Mouse (Mus musculus) adrenal gland, postnatal 10 days (tissue): ENCODE results near the gene Olfr559. TPM values are rescaled to one million over a fixed set of nuclear protein-coding genes. Genes with fewer than 3 reads are reported as not detected.
A peak's percentile ranks its signal among the peaks of the same experiment; 100 is the strongest.

ENCODE experiments used
- DNase-seq: peaks from one replicate; pipeline ENCODE4 v3.0.0; 2021; ENCODE audit warnings: mixed read lengths
- long read RNA-seq, 2 experiments: library from polyadenylated mRNA; stranded (forward); transcript quantifications; one replicate each; pipeline ENCODE4 v2.0.0; 2021
- total RNA-seq, 2 experiments: library from RNA; stranded (reverse); gene quantifications; 2 replicates each; pipeline ENCODE4 v1.2.3; 2021

Gene Olfr559
- not detected for total RNA-seq
- long read RNA-seq, experiment 1: 0 reads
- long read RNA-seq, experiment 2: 0 reads

DNA sequence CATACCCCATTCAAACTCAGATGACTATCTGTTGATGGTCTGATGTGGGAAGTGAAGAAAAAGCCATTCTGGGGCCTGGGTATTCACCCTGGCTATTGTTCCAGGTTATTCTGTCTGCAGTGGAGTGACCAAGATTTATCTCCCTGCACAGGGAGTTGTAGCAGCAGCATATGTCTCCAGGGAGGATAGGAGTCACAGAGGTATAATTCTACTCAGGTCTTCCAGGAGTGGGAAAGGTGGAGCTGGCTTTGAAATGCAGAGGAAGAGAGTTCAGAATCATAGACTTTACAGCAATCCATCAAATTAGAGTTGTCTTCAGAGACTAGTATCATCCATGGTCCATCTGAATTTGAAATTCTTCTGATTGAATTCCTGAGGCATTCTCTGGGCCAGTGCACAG lies at the start of gene Olfr559:
Gene Olfr559 (minus strand): TSS at position 101 of the 400 bp plus-strand sequence.
- DNase-seq: no peak

DNA sequence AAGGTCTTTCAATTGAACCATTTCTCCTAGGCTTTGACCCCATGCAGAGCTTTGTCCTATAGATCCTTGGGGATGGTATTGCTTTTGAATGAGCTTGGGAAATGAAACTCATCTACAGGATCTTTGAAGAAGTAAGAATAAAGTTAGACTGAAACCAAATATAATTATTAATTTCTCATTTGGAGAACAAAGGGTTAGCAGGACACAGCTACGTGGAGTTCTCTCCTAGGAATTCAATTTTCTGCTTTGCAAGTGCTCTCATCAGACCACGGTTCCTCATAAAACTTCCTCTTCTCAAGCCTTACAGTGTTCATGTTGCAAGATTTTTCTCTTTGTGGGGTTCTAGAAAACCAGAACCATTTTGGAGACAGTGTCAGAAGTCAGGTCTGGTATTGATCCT lies 43.6 kb upstream of the Olfr559 start, which contains the start of gene Olfr561:
Gene Olfr561 (plus strand): TSS at position 301 of the 400 bp plus-strand sequence.
- DNase-seq: no peak

DNA sequence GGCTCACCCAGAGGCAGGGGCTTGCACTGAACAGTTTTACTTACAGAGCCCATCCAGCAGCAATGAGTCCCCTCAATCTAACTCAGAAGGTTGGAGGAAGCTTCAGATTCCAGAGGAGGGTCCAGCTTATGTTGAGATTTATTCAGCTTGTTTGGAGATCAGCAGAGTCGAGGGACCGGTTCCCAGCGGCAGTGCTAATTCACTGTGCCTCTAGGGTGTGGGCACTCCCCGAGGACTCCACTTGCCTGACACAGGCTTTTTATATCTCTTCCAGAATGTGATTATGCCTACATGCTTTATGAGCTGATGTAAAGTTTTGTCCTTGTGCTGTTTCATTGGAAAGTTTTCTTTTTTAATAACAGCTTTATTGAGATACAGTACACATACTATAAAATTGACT lies 32.0 kb upstream of the Olfr559 start, which contains the start of the genes Olfr560 and Olfr78:
Gene Olfr560 (minus strand): TSS at position 101 of the 400 bp plus-strand sequence.
Gene Olfr78 (minus strand): TSS at position 206 of the 400 bp plus-strand sequence.
- no peak for DNase-seq

DNA sequence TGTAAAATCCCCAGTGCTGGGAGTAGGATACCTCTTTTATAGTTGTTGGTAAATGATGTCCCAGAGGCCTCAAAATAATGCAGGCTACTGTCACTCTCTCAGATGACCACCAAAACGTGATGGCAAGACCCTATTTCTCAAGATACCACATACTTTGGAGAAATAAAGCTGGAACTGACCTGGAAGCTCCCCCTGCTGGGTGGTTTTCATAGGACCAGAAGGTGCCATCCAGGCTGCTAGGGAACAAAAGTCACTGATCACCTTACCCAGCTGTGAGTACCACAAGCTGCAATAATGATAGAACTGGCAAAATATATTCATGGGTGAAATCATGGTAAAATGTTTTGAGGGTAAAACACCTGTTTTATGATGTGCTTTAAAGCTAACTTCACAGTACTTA lies 24.8 kb upstream of the Olfr559 start:
- peak; percentile 31 for DNase-seq

DNA sequence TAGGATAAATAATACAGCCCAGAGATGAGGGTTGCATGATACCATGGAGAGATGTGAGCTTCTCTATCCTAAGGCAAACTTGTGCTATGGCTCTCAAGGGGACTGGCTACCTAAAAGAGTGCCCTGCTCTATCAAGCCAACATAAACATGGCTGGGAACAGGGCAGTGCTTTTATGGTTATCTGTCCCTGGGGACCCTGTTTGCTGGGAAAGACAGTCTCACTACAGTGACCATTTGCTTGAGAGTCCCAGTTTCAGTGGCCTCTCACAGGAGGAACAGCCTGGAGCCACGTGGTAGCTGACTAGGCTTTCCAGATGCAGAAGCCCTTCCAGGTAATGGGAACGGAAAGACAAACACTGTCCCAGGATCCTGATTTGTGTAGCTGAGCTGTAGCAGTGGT lies 10.4 kb upstream of the Olfr559 start:
- DNase-seq: no peak

DNA sequence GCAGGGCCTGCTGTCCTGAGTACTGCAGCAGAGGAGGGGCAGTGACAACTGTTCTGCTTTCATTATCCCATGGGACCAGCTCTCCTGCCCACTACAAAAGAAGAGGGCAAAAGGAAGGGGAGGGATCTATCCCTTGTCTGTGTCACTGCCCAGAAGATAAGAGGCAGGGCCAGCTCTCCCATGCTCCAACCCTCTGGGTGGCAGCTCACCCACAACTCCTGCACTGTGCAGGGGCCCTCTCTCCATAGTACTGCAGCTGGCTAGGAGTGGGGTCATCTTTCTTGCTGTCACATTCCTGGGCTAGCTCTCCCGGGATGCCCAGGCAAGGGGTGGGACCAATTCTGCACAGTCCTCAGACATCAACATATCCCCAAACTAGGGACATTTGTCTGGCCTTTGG lies 6.5 kb upstream of the Olfr559 start:
- DNase-seq: no peak

DNA sequence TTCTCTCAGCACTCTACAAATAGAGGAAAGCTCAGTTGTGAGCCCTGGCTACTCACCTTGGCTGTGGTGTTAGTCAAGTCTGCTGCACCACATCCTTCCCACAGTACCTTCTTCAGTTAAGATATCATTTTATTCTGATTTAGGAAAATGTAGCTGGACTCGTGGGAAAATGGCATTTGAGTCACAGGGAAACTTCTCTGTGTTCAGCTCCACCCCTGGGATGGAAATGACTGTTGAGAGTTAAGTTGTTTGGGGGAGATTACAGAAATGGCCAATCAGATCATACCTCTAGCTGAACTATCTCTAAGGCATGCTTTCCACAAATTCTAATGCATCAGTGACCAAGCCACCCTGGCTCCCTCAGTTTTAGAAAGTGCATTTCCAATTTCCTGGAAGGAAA lies 8.3 kb downstream of the Olfr559 start, which contains the start of gene Olfr33:
Gene Olfr33 (minus strand): TSS at position 101 of the 400 bp plus-strand sequence.
- no peak for DNase-seq

DNA sequence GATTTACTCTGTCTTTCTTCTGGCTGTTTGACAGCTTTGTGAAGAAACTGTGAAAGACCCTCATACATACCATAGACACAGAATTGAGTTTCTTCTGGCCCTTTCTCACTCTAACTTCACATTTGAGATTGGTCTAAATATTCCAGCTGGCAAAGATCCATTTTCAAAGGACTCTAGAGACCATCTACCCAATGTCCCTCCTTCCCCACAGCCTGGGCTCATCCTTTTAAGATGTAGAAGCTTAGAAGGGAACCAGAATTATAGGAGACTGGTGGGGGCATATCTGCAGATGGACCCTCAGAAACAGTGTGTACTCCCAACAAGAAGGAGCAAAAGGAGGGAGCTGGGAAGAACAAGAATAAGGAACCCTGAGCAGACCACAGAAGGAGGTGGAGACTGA lies 25.4 kb downstream of the Olfr559 start, which contains the start of gene Olfr558:
Gene Olfr558 (plus strand): TSS at position 301 of the 400 bp plus-strand sequence.
- DNase-seq: no peak

DNA sequence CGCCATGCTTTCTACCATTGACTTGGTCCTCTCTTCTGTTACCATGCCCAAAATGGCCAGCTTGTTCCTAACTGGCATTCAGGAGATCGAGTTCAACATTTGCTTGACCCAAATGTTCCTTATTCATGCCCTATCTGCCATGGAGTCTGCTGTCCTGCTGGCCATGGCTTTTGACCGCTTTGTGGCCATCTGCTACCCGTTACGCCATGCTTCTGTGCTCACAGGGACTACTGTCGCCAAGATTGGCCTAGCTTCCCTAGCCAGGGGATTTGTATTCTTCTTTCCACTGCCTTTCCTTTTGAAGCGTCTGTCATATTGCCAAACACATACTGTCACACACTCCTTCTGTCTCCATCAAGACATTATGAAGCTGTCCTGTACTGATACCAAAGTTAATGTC lies 28.8 kb downstream of the Olfr559 start:
- no peak for DNase-seq

DNA sequence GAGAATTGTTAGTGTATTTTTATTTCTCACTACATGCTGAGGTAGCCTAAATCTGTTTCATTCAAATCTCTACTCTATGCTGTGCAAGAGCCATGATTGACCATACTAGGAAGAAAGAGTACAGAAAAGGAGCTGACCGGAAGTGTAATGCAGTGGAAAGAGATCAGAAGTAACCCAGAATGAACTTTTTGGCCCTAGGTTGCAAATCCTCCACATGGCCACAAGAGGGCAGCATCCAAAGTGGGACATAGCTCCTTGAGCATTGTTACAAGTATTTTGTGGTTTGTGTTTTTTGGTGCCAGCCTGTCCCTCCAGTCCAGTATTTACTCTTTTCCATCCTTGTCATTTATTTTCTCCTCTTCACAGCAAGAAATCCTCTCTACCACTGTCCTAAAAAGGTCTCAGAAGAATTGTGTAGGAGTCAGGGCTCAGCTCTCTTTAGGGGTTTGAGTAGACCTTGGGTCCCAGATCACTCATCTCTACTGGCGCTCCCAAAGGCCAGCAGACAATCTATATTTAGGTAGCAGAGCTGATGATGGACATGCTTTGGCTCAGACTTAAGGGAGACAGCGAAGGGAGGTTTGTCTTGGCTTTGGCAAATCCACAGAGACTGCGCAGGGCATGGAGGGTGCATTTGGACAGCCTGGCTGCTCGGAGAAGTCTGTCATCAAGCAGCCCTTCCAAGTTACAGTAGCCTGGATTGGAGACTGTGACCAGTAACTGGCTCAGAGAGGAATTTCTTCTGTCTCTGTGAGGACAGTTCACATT lies 31.7 kb downstream of the Olfr559 start, which contains the start of gene Olfr557:
Gene Olfr557 (plus strand): TSS at position 553 of the 768 bp plus-strand sequence.
- DNase-seq: peak; percentile 62

DNA sequence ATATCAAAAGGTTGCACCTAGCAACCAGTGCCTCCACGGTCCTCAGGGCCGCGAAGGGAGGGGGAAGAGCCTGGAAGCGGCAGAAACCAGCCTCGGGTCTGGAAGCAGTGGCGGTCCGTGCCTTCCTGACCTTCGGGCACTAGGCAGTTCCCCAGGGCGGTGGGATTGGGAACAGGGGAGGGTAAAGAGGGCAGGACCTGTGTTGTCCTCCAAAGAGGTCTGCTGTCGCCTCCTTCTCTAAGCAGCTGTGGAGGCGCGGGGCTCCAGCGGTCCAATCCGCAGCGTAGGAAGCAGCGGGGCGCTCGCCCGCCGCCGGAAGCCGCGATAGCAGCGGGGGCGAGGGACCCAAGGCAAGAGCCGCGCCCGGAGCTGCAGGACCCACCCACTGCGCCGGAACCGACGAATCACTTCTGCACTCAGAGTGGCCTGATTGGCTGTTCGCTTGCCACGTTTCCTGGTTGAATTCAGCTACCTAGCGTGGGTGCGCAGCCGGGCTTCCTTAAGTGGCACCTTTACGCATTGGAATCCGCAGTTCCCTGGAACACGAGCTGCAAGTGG lies 40.3 kb downstream of the Olfr559 start, which contains the start of gene Trim68:
Gene Trim68 (minus strand): TSS at position 384 of the 558 bp plus-strand sequence.
- peak; percentile 93 for DNase-seq

DNA sequence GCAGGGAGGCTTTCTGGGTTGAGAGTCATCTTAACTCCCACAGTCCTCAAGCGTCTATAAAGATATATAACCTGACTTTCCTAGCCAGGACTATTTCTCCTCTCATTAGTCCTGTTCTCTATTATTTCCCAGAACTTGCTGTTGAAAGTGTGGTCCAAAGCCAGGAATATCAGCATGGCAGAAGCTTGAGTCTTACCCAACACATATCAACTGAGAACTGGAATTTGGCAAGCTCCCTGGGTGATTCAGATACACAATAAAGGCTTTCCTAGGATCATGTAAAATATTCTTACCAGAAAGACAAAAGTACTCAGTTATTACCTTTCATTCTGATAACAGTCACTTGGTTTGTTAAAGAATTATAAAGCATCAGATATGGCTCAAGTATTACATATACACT lies 45.4 kb downstream of the Olfr559 start:
- no peak for DNase-seq

DNA sequence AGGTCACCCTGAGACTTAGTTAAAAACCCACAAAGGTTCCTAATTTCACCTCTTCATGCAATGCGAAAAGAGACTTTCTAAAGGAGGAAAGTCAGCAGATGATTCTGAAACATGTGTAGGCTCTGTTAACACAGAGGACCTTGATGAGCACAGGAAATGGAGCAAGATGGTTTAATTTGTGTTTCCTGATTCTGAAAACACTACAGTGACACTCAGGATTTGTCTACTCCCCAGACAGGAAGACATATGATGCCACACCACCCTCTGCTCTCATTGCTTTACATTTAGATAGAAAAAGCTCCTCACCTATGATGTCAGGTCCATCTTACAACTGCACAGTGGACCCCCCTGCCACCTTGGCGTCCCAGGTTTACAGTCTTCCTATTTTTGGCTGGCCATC lies 51.1 kb downstream of the Olfr559 start:
- DNase-seq: no peak

Other genes with a start within 250 kb of the Olfr559 start
- gene Olfr543, start 245.8 kb downstream of the Olfr559 start, total RNA-seq: not detected
- not detected for gene Olfr544, start 239.2 kb downstream of the Olfr559 start, total RNA-seq
- not detected for gene Olfr545, start 227.9 kb downstream of the Olfr559 start, total RNA-seq
- gene Olfr547, start 192.7 kb downstream of the Olfr559 start, total RNA-seq: not detected
- not detected for gene Olfr548-ps1, start 186.6 kb downstream of the Olfr559 start, total RNA-seq
- gene Olfr549, start 177.6 kb downstream of the Olfr559 start, total RNA-seq: not detected
- 10 to 100 TPM; 10.1 to 15.8 TPM for gene Trim21, start 162.0 kb downstream of the Olfr559 start, total RNA-seq
- not detected for gene Olfr550, start 156.0 kb downstream of the Olfr559 start, total RNA-seq
- gene Olfr551, start 135.6 kb downstream of the Olfr559 start, total RNA-seq: not detected
- under 1 TPM in 1 of 2 experiments, not detected in 1; 0.12 TPM for gene Olfr552, start 129.7 kb downstream of the Olfr559 start, total RNA-seq
- gene Olfr553, start 109.3 kb downstream of the Olfr559 start, total RNA-seq: not detected
- gene Olfr554, start 89.1 kb downstream of the Olfr559 start, total RNA-seq: not detected
- gene Olfr555, start 68.7 kb downstream of the Olfr559 start, total RNA-seq: not detected
- not detected for gene Olfr556, start 62.6 kb downstream of the Olfr559 start, total RNA-seq
- gene Trim68, start 40.2 kb downstream of the Olfr559 start, total RNA-seq: 10 to 100 TPM in 1 of 2 experiments, 1 to 10 TPM in 1; 6.1 to 14.3 TPM
- not detected for gene Olfr557, start 31.6 kb downstream of the Olfr559 start, total RNA-seq
- 1 to 10 TPM; 1.4 to 2.6 TPM for gene Olfr558, start 25.3 kb downstream of the Olfr559 start, total RNA-seq
- gene Olfr33, start 8.4 kb downstream of the Olfr559 start, total RNA-seq: not detected
- not detected for gene Olfr560, start 31.9 kb upstream of the Olfr559 start, total RNA-seq
- gene Olfr78, start 32.0 kb upstream of the Olfr559 start, total RNA-seq: 1 to 10 TPM; 1.5 to 2.6 TPM
- not detected for gene Olfr561, start 43.7 kb upstream of the Olfr559 start, total RNA-seq
- not detected for gene Olfr564, start 76.0 kb upstream of the Olfr559 start, total RNA-seq
- not detected for gene Olfr566, start 131.3 kb upstream of the Olfr559 start, total RNA-seq
- not detected for gene Olfr568, start 149.6 kb upstream of the Olfr559 start, total RNA-seq
- not detected for gene Olfr569, start 163.4 kb upstream of the Olfr559 start, total RNA-seq
- gene Olfr570, start 167.1 kb upstream of the Olfr559 start, total RNA-seq: not detected
- gene Olfr571, start 190.0 kb upstream of the Olfr559 start, total RNA-seq: not detected
- gene Olfr572, start 196.9 kb upstream of the Olfr559 start, total RNA-seq: not detected
- gene Olfr573-ps1, start 215.1 kb upstream of the Olfr559 start, total RNA-seq: not detected
- not detected for gene Olfr574, start 221.0 kb upstream of the Olfr559 start, total RNA-seq
- gene Olfr575, start 231.3 kb upstream of the Olfr559 start, total RNA-seq: not detected
- gene Olfr576, start 235.2 kb upstream of the Olfr559 start, total RNA-seq: not detected
- gene Olfr577, start 248.5 kb upstream of the Olfr559 start, total RNA-seq: not detected